Mouse (Mus musculus) megakaryocyte, embryonic 14.5 days (primary cell): ENCODE data around the gene Hcn3. TPM values are rescaled to one million over a fixed set of nuclear protein-coding genes. Genes with fewer than 3 reads are reported as not detected.

Experiments
- H3K27me3 ChIP-seq: replicated peaks from 2 replicates; pipeline ENCODE3; 2012; ENCODE audit warnings: inconsistent platforms
- H3K36me3 ChIP-seq: replicated peaks from 2 replicates; pipeline ENCODE3; 2012; ENCODE audit warnings: low read length, inconsistent platforms, mixed read lengths
- H3K4me1 ChIP-seq: 2 replicates; pipeline ENCODE4 v1.6.1; 2012; ENCODE audit warnings: inconsistent platforms
- H3K4me3 ChIP-seq: replicated peaks from 2 replicates; pipeline ENCODE3; 2012; ENCODE audit warnings: moderate library complexity, mild to moderate bottlenecking, inconsistent platforms
- H3K9me3 ChIP-seq: 2 replicates; pipeline ENCODE4 v1.6.1; 2012; ENCODE audit warnings: inconsistent platforms
- FLI1 ChIP-seq: IDR thresholded peaks from 2 replicates; pipeline ENCODE4 v1.6.1; 2012; ENCODE audit warnings: low read length, inconsistent platforms, mixed read lengths
- GATA1 ChIP-seq: IDR thresholded peaks from 3 replicates; pipeline ENCODE4 v1.6.1; 2012; ENCODE audit warnings: mixed read lengths, low read length, inconsistent platforms, borderline replicate concordance
- polyA plus RNA-seq: library from polyadenylated mRNA; stranded (reverse); fragments of >175 nt; gene quantifications from 2 replicates; pipeline ENCODE4 v1.2.3, GENCODE M21; 2012; ENCODE audit warnings: low replicate concordance; ENCODE audit not compliant: insufficient read depth

Hcn3 gene
- polyA plus RNA-seq, 1 experiment: 0.36 TPM

GRCm38 (mm10) chr3:89102495-89103290, 57.3 kb downstream of the Hcn3 start:
- Histone ChIP-seq H3K27me3 (no peaks in the 10 kb centered on the region), H3K9me3 (no peaks in the 10 kb centered on the region), H3K4me1 (peaks cover 80% of the 10 kb centered on the region), H3K4me3 (peak overlapping the region; percentile 92), H3K36me3 (peaks cover 30% of the 10 kb centered on the region)
- no peak for TF ChIP-seq GATA1
- TF ChIP-seq FLI1: no peak

GRCm38 (mm10) chr3:89101812-89102494, 58.0 kb downstream of the Hcn3 start, which contains the start of gene Fdps:
TSS of gene Fdps (minus strand) at chr3:89101959.
- peaks cover 80% of the 10 kb centered on the region for H3K4me1 ChIP-seq
- H3K36me3 ChIP-seq: peaks cover 38% of the 10 kb centered on the region
- H3K9me3 ChIP-seq: no peaks in the 10 kb centered on the region
- TF ChIP-seq GATA1 (no peak), FLI1 (no peak)
- H3K27me3 ChIP-seq: no peaks in the 10 kb centered on the region
- H3K4me3 ChIP-seq: peak within 1 kb of the TSS; percentile 92

- H3K27me3 ChIP-seq: no peaks in the 10 kb centered on the region
- H3K4me1 ChIP-seq: peaks cover 80% of the 10 kb centered on the region
- no peaks in the 10 kb centered on the region for H3K9me3 ChIP-seq
- H3K36me3 ChIP-seq: peaks cover 43% of the 10 kb centered on the region
- peak overlapping the region; percentile 92 for H3K4me3 ChIP-seq
- TF ChIP-seq GATA1: no peak
- TF ChIP-seq FLI1: no peak
Observed at GRCm38 (mm10) chr3:89101459-89101811, 58.6 kb downstream of the Hcn3 start.

- peaks cover 80% of the 10 kb centered on the region for H3K4me1 ChIP-seq
- no peaks in the 10 kb centered on the region for H3K27me3 ChIP-seq
- H3K9me3 ChIP-seq: no peaks in the 10 kb centered on the region
- TF ChIP-seq GATA1 (no peak), FLI1 (no peak)
- peak within 1 kb of the TSS; percentile 92 for H3K4me3 ChIP-seq
- H3K36me3 ChIP-seq: peaks cover 49% of the 10 kb centered on the region
Observed at GRCm38 (mm10) chr3:89100811-89101210, 59.2 kb downstream of the Hcn3 start, which contains the start of gene Gm43738. TSS of gene Gm43738 (minus strand) at chr3:89101099.

Other genes with a start within 250 kb of the Hcn3 start
- 11.3 and 22.7 TPM in 2 replicates for gene Msto1, start 246.2 kb downstream of the Hcn3 start, polyA plus RNA-seq
- gene Ash1l, start 209.6 kb downstream of the Hcn3 start, polyA plus RNA-seq: 0.45 and 0.95 TPM in 2 replicates
- 21.0 and 86.4 TPM in 2 replicates for gene Dap3, start 209.0 kb downstream of the Hcn3 start, polyA plus RNA-seq
- 10.9 and 15.1 TPM in 2 replicates for gene Rusc1, start 66.9 kb downstream of the Hcn3 start, polyA plus RNA-seq
- gene Gm43738, start 59.1 kb downstream of the Hcn3 start, polyA plus RNA-seq: 14.8 and 27.6 TPM in 2 replicates
- gene Fdps, start 58.2 kb downstream of the Hcn3 start, polyA plus RNA-seq: 48.9 and 51.3 TPM in 2 replicates
- gene Pklr, start 24.1 kb downstream of the Hcn3 start, polyA plus RNA-seq: 0.26 TPM in 1 of 2 replicates, not detected in the other
- 12.9 and 13.3 TPM in 2 replicates for gene Clk2, start 4.6 kb upstream of the Hcn3 start, polyA plus RNA-seq
- gene Scamp3, start 17.3 kb upstream of the Hcn3 start, polyA plus RNA-seq: 180 and 256 TPM in 2 replicates
- 23.3 and 39.8 TPM in 2 replicates for gene Fam189b, start 22.9 kb upstream of the Hcn3 start, polyA plus RNA-seq
- 8.5 and 10.8 TPM in 2 replicates for gene Gba, start 42.7 kb upstream of the Hcn3 start, polyA plus RNA-seq
- gene Thbs3, start 55.0 kb upstream of the Hcn3 start, polyA plus RNA-seq: 0.07 TPM in 1 of 2 replicates, not detected in the other
- 299 and 549 TPM in 2 replicates for gene Mtx1, start 66.9 kb upstream of the Hcn3 start, polyA plus RNA-seq
- 0.29 and 1.2 TPM in 2 replicates for gene Muc1, start 68.9 kb upstream of the Hcn3 start, polyA plus RNA-seq
- 81.0 and 225 TPM in 2 replicates for gene Krtcap2, start 85.8 kb upstream of the Hcn3 start, polyA plus RNA-seq
- 1.8 and 2.1 TPM in 2 replicates for gene Trim46, start 86.1 kb upstream of the Hcn3 start, polyA plus RNA-seq
- gene Dpm3, start 99.2 kb upstream of the Hcn3 start, polyA plus RNA-seq: 435 and 701 TPM in 2 replicates
- gene Slc50a1, start 110.4 kb upstream of the Hcn3 start, polyA plus RNA-seq: 7.0 and 25.0 TPM in 2 replicates
- gene Efna1, start 120.9 kb upstream of the Hcn3 start, polyA plus RNA-seq: 0.16 TPM in 1 of 2 replicates, not detected in the other
- not detected in 2 replicates for gene Efna3, start 162.8 kb upstream of the Hcn3 start, polyA plus RNA-seq
- gene Efna4, start 177.8 kb upstream of the Hcn3 start, polyA plus RNA-seq: 0.29 TPM in 1 of 2 replicates, not detected in the other
- 36.8 and 135 TPM in 2 replicates for gene Adam15, start 189.8 kb upstream of the Hcn3 start, polyA plus RNA-seq
- gene Dcst2, start 201.8 kb upstream of the Hcn3 start, polyA plus RNA-seq: not detected in 2 replicates
- not detected in 2 replicates for gene Dcst1, start 205.1 kb upstream of the Hcn3 start, polyA plus RNA-seq
- gene Zbtb7b, start 234.6 kb upstream of the Hcn3 start, polyA plus RNA-seq: 76.2 and 120 TPM in 2 replicates
- gene Lenep, start 242.6 kb upstream of the Hcn3 start, polyA plus RNA-seq: 0.31 and 0.95 TPM in 2 replicates